Mouse (Mus musculus) spleen, adult 12 weeks (tissue): ENCODE measurements around the gene Mcam.

ENCODE experiments used
- DNase-seq: peaks from one replicate; pipeline ENCODE4 v3.0.0; 2022; ENCODE audit warnings: low spot score

Mcam gene

DNA sequence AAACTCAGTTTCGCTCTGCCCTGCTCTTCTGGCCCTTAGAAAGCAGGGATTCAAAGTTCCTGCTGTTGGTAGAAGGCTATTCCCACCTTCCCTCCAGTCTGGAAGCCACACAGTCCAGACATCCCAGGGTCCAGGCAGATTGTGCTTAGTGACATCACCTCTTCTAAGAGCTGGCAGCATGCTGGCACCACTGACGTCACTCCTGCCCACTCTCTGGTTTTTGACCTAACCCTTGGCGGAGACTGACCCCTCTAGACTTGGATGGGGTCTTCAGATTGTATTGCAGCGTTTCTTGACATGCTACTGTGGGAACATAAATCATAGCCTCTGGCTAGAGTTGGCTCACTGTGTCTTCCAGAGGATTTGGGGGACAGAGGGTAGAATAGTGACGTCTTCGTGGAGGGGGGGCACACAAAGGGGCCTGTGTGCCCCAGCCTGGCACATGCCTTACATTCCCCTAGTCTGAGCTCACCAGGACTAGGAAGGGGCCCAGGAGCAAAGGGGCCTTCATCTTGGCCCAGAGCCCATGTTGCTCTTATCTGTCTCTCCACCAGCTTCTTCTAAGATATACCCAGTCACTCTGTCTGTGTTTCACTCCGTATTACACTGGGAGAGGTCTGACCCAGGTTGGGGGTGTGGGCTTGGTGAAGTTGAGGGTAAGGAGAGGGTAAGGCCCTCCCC lies 1.6 kb downstream of the Mcam start:
- no peak for DNase-seq

- no peak for DNase-seq
Measured at GRCm38 (mm10) chr9:44137846-44138245, 3.6 kb downstream of the Mcam start.

DNA sequence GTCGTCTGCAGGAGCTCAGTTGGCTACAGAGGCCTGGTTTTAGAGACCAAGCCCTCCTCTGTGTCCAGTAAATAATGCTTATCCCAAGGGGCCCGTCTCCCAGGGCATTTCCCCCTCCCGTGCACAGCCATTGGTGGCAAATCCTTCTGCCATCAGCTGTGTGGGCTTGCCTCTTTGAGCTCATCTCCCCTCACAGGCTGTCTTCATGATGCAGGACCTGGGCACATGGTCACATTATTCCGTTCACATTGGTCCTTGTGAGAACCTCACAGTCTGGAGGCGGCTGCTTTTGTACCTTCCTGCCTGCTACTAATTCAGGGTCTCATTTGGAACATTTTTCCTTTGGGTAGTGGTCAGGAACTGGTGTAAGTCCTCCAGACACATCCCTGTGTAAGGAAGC lies 7.7 kb downstream of the Mcam start:
- DNase-seq = no peak

- DNase-seq = no peak
Measured at GRCm38 (mm10) chr9:44143421-44143820, 9.2 kb downstream of the Mcam start.

GRCm38 (mm10) chr9:44144023-44144717 lies 9.9 kb downstream of the Mcam start:
- DNase-seq = no peak

DNA sequence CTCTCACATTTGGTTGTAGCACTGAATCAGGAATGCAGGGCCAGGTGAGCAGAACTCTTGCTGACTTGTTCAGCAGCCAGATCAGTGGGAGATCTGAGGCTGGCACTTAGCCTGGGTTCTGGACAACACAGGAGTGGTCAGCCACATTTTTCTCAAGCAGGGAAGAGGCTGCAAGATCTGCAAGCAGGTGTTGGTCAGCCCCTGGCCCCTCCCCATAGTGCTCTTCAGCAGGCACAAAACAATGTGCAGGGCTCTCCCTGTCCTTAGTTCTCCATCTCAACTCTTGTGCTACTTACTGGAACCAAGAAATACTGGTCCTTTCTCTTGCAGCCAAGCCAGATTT lies 10.4 kb downstream of the Mcam start:
- no peak for DNase-seq

- DNase-seq = no peak
Measured at GRCm38 (mm10) chr9:44147290-44147689, 13.0 kb downstream of the Mcam start.

DNA sequence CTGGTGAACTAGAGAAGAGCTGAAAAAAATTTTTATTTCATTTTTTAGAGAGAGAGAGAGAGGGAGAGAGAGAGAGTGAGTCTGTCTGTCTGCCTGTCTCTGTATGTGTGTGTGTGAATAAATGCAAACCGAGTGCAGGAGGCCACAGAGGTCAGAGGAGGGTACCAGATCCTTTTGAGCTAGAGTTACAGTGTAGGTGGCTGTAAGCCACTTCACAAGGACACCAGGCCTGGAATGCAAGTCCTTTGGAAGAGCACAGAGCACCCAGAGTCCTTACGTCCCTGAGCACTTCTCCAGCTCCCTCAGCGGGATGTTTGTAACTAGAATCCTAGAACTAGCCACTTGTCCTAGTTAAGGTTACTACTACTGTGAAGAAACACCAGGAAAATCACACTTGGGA lies 25.6 kb downstream of the Mcam start:
- DNase-seq = no peak

DNA sequence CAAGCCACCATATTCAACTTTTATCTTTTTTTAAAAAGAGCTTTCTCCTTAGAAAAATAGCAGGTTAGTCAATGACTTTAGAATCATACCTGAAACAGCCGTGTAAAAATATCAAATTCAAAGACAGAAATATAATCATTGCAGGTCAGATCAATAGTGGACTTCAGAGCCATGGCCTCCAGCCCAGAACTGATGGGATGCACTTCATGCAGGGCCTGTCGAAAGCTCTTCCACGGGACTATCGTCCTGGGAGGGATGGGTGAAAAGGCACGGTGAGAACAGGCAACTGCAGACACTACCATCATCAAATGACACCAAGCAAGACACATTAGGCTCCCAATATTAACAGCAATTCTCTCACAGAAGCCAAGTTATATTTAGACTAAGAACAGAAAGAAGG lies 34.7 kb downstream of the Mcam start:
- no peak for DNase-seq

DNA sequence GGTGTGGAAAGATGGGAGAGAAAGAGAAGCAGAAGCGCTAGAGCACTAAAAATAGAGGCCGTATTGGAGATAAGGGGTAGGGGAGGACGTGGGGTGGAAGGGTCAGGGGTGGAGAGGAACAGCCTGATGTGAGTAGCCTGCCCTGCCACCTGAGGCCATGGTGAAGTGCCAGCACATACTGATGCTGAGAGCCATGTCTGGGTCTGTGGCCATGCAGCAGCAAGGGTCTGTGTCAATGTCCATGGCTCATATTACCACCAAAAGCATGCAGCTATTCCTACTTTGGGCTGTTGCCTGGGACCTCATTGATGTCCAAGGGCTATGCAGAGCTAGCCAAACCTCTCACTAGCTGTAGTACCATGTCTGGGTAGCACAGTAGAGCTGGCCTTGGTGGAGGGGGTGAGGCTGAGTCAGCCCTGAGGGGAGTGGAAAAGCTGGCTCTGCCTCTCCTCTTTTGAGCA lies 36.5 kb downstream of the Mcam start:
- no peak for DNase-seq

DNA sequence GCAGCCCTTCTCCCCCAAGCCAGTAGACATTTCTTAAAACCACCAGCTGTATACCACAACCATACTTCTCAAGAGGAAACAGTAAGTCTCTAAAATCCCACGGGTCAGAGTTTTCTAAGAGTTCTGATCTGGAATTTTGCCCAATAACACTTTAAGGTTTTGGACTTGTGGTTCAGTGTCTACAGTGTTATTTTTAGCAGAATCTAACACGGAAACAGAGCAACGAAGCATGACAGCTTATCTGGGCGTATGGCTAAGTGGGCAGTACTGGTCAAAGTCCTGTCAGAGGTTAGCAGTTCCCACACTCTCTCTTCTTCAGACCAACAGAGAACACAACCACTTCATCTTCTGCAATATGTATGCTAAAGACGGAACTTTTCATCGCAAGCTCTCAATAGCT lies 41.3 kb downstream of the Mcam start:
- no peak for DNase-seq

DNA sequence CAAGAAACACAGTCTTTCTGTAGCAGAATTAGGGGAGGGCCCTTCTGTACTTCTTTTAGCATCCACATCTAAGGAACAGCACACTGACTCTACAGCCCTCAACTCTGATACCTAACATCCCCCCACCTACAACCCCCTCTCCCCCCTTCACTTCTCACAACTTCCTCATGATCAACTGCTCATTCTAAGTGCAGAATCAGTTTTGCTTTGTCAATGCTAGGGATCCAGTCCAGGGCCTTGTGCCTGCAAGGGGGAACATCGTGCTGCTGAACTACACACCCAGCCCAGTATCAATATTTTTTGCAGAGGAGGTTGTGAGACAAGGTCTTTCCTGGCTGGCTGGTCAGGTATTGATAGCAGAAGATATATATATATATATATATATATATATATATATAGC lies 41.7 kb downstream of the Mcam start:
- no peak for DNase-seq

GRCm38 (mm10) chr9:44177405-44177804 lies 43.1 kb downstream of the Mcam start:
- no peak for DNase-seq

DNA sequence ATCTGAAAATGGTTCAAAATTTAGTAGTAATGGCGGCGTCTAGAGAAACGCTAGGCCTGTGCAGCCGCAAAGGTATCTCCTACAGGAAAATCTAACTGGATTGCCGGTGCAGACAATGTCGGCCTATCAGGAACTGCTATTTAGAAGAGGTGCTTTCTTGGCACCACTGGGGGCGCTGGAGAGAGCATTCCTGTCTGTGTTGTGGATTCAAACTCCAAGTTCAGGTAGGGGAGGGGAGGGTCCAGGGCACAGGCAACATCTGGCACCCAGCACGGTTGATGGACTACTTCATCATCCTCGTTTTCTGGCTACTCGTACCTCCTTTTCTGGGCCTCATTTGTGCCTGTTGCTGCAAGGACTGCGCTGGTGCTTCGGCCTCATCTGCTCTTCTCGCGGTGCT lies 44.1 kb downstream of the Mcam start:
- DNase-seq = peak; percentile 8

- no peak for DNase-seq
Measured at GRCm38 (mm10) chr9:44178811-44179210, 44.5 kb downstream of the Mcam start.

DNA sequence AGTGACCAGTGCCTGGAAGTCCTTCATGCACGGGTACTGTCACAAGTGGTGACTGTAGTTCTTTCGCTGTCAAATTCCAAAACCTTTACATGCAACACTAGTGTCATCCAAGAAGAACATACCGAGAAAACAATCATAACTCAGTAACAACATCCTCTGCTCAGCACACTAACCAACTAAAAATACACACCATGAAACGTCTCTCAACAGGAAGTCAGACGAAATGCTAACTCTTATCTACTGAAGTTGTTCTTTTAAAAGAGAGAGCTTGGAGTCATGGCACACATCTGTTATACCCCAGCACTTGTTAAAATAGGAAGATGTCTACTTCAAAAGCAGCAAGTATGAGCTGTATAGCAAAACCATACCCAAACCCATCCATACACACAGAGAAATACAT lies 47.3 kb downstream of the Mcam start:
- DNase-seq = no peak

DNA sequence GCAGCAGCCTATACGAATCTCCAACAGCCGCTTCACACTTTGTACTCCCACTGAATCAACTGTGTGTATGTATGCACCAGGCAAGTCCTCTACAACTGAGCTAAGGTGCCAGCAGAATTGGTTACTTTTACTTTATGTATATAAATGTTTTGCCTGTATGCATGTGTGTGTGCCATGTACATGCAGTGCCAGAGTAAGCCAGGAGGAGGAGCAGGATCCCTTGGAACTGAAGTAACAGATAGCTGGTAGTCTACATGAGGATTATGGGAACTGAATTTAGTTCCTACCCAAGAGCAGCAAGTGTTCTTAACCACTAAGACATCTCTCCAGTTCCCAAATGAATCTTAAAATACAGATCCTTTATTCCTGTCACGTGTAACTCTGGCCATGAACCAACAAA lies 48.0 kb downstream of the Mcam start:
- DNase-seq = no peak

DNA sequence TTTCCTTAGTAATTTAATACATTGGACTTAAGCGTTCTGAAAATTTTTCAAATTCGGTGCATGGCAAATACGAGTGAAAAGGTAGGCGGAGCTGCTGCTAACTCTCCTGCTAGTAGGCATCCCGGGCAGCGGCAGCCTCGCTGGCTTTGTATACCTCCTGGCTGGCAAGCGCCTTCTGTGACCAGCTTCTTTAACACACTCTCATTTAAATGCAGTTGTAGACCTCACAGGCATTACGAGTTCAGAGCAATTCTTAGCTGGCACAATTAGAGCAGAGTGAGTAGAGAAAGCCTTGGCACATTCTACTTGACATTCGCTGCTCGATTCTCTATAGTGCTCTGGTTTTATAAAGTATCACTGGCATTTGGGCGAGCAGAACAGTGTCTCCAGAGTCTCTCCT lies 54.0 kb downstream of the Mcam start:
- no peak for DNase-seq

- DNase-seq = no peak
Measured at GRCm38 (mm10) chr9:44191166-44191565, 56.9 kb downstream of the Mcam start.

DNA sequence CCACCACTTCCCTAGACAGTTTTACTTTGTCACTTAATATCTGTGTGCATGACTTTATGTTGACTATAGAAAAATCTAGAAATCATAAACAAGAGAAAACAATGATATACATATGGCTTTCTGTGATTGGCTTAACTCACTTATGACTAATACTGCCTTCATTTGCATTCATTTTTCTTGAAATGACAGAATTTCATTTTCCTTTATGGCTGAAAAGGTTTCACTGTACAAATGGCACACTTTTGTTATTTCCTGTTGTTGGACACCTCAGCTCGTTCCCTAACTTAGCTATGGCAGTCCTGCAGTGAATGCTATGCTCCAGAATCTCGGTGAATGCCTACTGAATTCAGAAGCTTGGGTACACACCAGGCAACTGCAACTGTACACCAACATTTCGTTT lies 58.0 kb downstream of the Mcam start:
- no peak for DNase-seq
